Mouse (Mus musculus) neural tube, embryonic 15.5 days (tissue): ENCODE measurements around the gene Grip1. TPM values are rescaled to one million over a fixed set of nuclear protein-coding genes. Genes with fewer than 3 reads are reported as not detected.

Experiments
- ATAC-seq: fragments of 200-750 bp; cut with Nextera tagmentation; 2 replicates; pipeline ENCODE4 v1.8.0; 2017; ENCODE audit warnings: mild to moderate bottlenecking, moderate TSS enrichment, moderate library complexity; ENCODE audit not compliant: low FRiP score
- H3K27ac ChIP-seq: fragments of 300-500 bp; sonication (generic); replicated peaks from 2 replicates; pipeline ENCODE4 v1.5.1; 2015; ENCODE audit warnings: mild to moderate bottlenecking, inconsistent platforms
- H3K27me3 ChIP-seq: fragments of 300-500 bp; sonication (generic); replicated peaks from 2 replicates; pipeline ENCODE4 v1.6.1; 2015; ENCODE audit warnings: inconsistent platforms
- H3K36me3 ChIP-seq: fragments of 300-500 bp; sonication (generic); 2 replicates; pipeline ENCODE4 v1.6.1; 2015; ENCODE audit warnings: inconsistent platforms
- H3K4me1 ChIP-seq: fragments of 300-500 bp; sonication (generic); 2 replicates; pipeline ENCODE4 v1.6.1; 2015; ENCODE audit warnings: inconsistent platforms
- H3K4me2 ChIP-seq: fragments of 300-500 bp; sonication (generic); 2 replicates; pipeline ENCODE4 v1.6.1; 2015; ENCODE audit warnings: inconsistent platforms, mild to moderate bottlenecking, moderate library complexity
- H3K4me3 ChIP-seq: fragments of 300-500 bp; sonication (generic); replicated peaks from 2 replicates; pipeline ENCODE4 v1.5.1; 2015; ENCODE audit warnings: mild to moderate bottlenecking, inconsistent platforms
- H3K9ac ChIP-seq: fragments of 300-500 bp; sonication (generic); replicated peaks from 2 replicates; pipeline ENCODE4 v1.6.1; 2015; ENCODE audit warnings: mild to moderate bottlenecking, inconsistent platforms
- H3K9me3 ChIP-seq: fragments of 300-500 bp; sonication (generic); replicated peaks from 2 replicates; pipeline ENCODE4 v1.6.1; 2016; ENCODE audit warnings: inconsistent platforms
- WGBS: fragments of 180-500 bp; shearing (Covaris S2); methylation state at CpG from one replicate; pipeline ENCODE4 v1.1.7; 2015; ENCODE audit warnings: mixed read lengths; 5-methylcytosine and 5-hydroxymethylcytosine counted together
- polyA plus RNA-seq: library from polyadenylated mRNA; unstranded; fragments of >200 nt; fragmentation: Nextera tagmentation; extraction: Ambion mirVana; gene quantifications from 2 replicates; pipeline ENCODE4 v1.2.1, GENCODE M21; 2015

Gene Grip1
- 18.3 and 21.7 TPM in 2 replicates for polyA plus RNA-seq

DNA sequence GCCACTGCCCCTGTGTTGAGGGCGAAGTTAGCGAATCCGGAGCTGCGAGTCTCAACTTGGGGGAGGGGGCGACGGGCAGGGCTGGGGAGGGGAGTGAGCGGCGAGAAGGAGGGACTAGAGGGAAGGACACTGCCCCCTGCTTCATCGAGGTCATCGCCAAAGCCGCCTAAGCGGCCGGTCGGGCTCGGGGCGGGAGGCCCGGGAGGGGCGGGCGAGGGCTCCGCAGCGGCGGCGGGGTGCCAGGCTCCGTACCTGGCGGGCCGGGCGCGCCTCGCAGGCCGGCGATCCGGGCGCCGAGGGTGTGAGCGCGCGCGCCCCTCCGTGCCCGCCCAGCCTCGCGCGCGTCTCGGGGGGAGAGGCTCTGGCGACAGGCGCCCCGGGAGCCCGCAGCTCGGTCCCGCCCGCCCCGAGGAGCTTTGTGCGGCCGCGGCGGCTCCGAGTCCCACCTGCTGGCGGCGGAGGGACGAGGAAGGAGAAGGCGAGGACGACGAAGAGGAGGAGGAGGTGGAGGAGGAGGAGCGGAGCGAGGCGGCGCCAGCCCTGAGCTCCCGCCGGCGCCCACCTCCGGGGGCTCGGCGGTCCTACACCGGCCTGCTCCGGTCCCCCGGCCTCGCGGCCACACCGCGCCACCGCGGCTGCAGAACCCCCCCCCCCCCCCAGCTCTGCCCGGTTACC, at the start of gene Grip1:
Gene Grip1, plus strand, starts transcription at position 400 of the 675 bp plus-strand sequence.
- peak within 1 kb of the TSS; percentile 77 for H3K4me3 ChIP-seq
- no peaks in the 10 kb centered on the region for H3K27me3 ChIP-seq
- H3K27ac ChIP-seq = peak within 1 kb of the TSS; percentile 81
- H3K36me3 ChIP-seq = no peaks in the 10 kb centered on the region
- H3K4me1 ChIP-seq = peaks cover 25% of the 10 kb centered on the region
- peak; percentile 90 for ATAC-seq
- under 1% methylated on average over 47 of the region's 84 CpGs for WGBS
- no peaks in the 10 kb centered on the region for H3K9me3 ChIP-seq
- peak within 1 kb of the TSS; percentile 84 for H3K4me2 ChIP-seq
- H3K9ac ChIP-seq = peak within 1 kb of the TSS; percentile 80

DNA sequence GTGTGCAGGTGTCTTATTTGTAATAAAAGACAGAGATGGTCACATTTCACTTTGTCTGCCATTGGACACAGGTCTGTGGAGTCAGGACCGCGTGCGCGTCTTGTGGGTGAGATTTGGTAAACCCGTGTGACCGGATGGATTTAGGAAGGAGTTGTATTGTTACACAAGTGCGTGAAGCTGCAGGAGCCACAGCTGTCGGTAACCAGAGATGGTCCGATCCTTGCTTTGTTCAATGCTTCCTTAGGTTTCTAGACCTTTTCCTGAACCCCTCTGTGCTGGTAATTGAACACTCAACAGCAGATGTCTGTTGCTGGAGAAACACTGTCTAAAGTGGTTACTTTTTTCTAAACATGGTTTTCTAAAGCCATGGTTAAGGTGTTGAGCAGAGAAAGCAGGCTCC, 48.5 kb upstream of the Grip1 start:
- Histone ChIP-seq H3K9me3 (no peaks in the 10 kb centered on the region), H3K4me2 (no peak overlapping the region), H3K36me3 (no peaks in the 10 kb centered on the region), H3K9ac (no peak overlapping the region), H3K4me3 (no peak overlapping the region), H3K27me3 (no peaks in the 10 kb centered on the region), H3K27ac (no peak overlapping the region), H3K4me1 (0 out of 2 replicates have a peak, but pooled peaks cover 4% of the 10 kb centered on the region)
- no peak for ATAC-seq
- WGBS = 97% methylated on average over 9 of the region's 9 CpGs

- Histone ChIP-seq H3K27ac (no peak overlapping the region), H3K4me2 (no peak overlapping the region), H3K36me3 (no peaks in the 10 kb centered on the region), H3K9ac (no peak overlapping the region), H3K27me3 (no peaks in the 10 kb centered on the region), H3K4me3 (no peak overlapping the region), H3K9me3 (no peaks in the 10 kb centered on the region), H3K4me1 (0 out of 2 replicates have a peak, but pooled peaks cover 4% of the 10 kb centered on the region)
- 82% methylated on average over 1 of the region's 1 CpGs for WGBS
- ATAC-seq = no peak
Observed at GRCm38 (mm10) chr10:119405612-119406011, 48.0 kb upstream of the Grip1 start.

- H3K27ac ChIP-seq = no peak overlapping the region
- H3K4me3 ChIP-seq = no peak overlapping the region
- H3K9me3 ChIP-seq = no peaks in the 10 kb centered on the region
- WGBS = 14% methylated on average over 6 of the region's 6 CpGs
- 0 out of 2 replicates have a peak, but pooled peaks cover 4% of the 10 kb centered on the region for H3K4me1 ChIP-seq
- H3K4me2 ChIP-seq = peak overlapping the region; percentile 11; the same call in 1 of the 2 replicates
- no peaks in the 10 kb centered on the region for H3K27me3 ChIP-seq
- H3K9ac ChIP-seq = no peak overlapping the region
- no peak for ATAC-seq
- H3K36me3 ChIP-seq = no peaks in the 10 kb centered on the region
Observed at GRCm38 (mm10) chr10:119408327-119408726, 45.3 kb upstream of the Grip1 start.

- 98% methylated on average over 11 of the region's 11 CpGs for WGBS
- Histone ChIP-seq H3K4me1 (0 out of 2 replicates have a peak, but pooled peaks cover 3% of the 10 kb centered on the region), H3K9ac (no peak overlapping the region), H3K27ac (no peak overlapping the region), H3K4me3 (no peak overlapping the region), H3K36me3 (no peaks in the 10 kb centered on the region), H3K27me3 (no peaks in the 10 kb centered on the region), H3K9me3 (no peaks in the 10 kb centered on the region), H3K4me2 (no peak overlapping the region)
- no peak for ATAC-seq
Observed at GRCm38 (mm10) chr10:119413238-119413637, 40.4 kb upstream of the Grip1 start.

DNA sequence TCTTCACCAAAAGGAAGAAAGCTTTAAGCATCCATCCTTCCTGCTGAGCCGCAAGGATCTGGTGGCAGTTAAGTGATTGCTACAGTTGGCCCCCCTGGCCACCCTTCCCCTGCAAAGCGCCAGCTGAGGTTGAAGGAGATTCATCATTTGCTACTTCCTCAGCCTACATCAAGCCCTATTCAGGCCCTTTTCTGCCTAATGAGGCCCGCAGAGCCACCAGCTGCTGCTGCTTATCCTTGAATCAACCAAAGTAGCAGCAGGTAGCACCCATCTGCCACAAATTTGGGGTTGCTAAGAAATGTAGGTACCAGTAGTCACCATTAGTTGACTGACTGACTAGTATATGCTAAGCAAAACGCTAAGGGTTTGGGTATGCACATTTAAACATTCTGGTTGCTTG, 38.5 kb upstream of the Grip1 start:
- no peak overlapping the region for H3K27ac ChIP-seq
- no peaks in the 10 kb centered on the region for H3K36me3 ChIP-seq
- no peak overlapping the region for H3K9ac ChIP-seq
- ATAC-seq = no peak
- no peak overlapping the region for H3K4me2 ChIP-seq
- no peaks in the 10 kb centered on the region for H3K27me3 ChIP-seq
- H3K9me3 ChIP-seq = no peaks in the 10 kb centered on the region
- H3K4me3 ChIP-seq = no peak overlapping the region
- no peaks in the 10 kb centered on the region for H3K4me1 ChIP-seq
- WGBS = 73% methylated on average over 4 of the region's 4 CpGs

GRCm38 (mm10) chr10:119421418-119421817, 32.2 kb upstream of the Grip1 start:
- Histone ChIP-seq H3K9me3 (no peaks in the 10 kb centered on the region), H3K4me1 (no peaks in the 10 kb centered on the region), H3K9ac (no peak overlapping the region), H3K36me3 (no peaks in the 10 kb centered on the region), H3K4me2 (no peak overlapping the region), H3K4me3 (no peak overlapping the region), H3K27ac (no peak overlapping the region), H3K27me3 (no peaks in the 10 kb centered on the region)
- 82% methylated on average over 6 of the region's 6 CpGs for WGBS
- ATAC-seq = no peak

GRCm38 (mm10) chr10:119423821-119424534, 29.7 kb upstream of the Grip1 start:
- Histone ChIP-seq H3K27me3 (no peaks in the 10 kb centered on the region), H3K4me3 (no peak overlapping the region), H3K9me3 (no peaks in the 10 kb centered on the region), H3K36me3 (no peaks in the 10 kb centered on the region), H3K4me1 (no peaks in the 10 kb centered on the region), H3K9ac (no peak overlapping the region), H3K27ac (no peak overlapping the region), H3K4me2 (no peak overlapping the region)
- no peak for ATAC-seq
- WGBS = 77% methylated on average over 11 of the region's 11 CpGs

GRCm38 (mm10) chr10:119427653-119428052, 26.0 kb upstream of the Grip1 start:
- Histone ChIP-seq H3K4me3 (no peak overlapping the region), H3K27me3 (no peaks in the 10 kb centered on the region), H3K27ac (no peak overlapping the region), H3K4me2 (no peak overlapping the region), H3K9me3 (no peaks in the 10 kb centered on the region), H3K9ac (no peak overlapping the region), H3K4me1 (no peaks in the 10 kb centered on the region), H3K36me3 (no peaks in the 10 kb centered on the region)
- no peak for ATAC-seq
- WGBS = 94% methylated on average over 7 of the region's 7 CpGs

- H3K4me3 ChIP-seq = no peak overlapping the region
- H3K9me3 ChIP-seq = no peaks in the 10 kb centered on the region
- no peak overlapping the region for H3K27ac ChIP-seq
- 73% methylated on average over 7 of the region's 7 CpGs for WGBS
- H3K9ac ChIP-seq = no peak overlapping the region
- no peak for ATAC-seq
- no peaks in the 10 kb centered on the region for H3K4me1 ChIP-seq
- H3K27me3 ChIP-seq = no peaks in the 10 kb centered on the region
- H3K36me3 ChIP-seq = no peaks in the 10 kb centered on the region
- H3K4me2 ChIP-seq = no peak overlapping the region
Observed at GRCm38 (mm10) chr10:119428106-119428505, 25.5 kb upstream of the Grip1 start.

- no peak overlapping the region for H3K4me2 ChIP-seq
- no peak for ATAC-seq
- H3K27me3 ChIP-seq = no peaks in the 10 kb centered on the region
- no peaks in the 10 kb centered on the region for H3K36me3 ChIP-seq
- H3K4me3 ChIP-seq = no peak overlapping the region
- H3K27ac ChIP-seq = no peak overlapping the region
- H3K4me1 ChIP-seq = no peaks in the 10 kb centered on the region
- no peak overlapping the region for H3K9ac ChIP-seq
- WGBS = 88% methylated on average over 7 of the region's 7 CpGs
- no peaks in the 10 kb centered on the region for H3K9me3 ChIP-seq
Observed at GRCm38 (mm10) chr10:119430240-119430639, 23.4 kb upstream of the Grip1 start.

DNA sequence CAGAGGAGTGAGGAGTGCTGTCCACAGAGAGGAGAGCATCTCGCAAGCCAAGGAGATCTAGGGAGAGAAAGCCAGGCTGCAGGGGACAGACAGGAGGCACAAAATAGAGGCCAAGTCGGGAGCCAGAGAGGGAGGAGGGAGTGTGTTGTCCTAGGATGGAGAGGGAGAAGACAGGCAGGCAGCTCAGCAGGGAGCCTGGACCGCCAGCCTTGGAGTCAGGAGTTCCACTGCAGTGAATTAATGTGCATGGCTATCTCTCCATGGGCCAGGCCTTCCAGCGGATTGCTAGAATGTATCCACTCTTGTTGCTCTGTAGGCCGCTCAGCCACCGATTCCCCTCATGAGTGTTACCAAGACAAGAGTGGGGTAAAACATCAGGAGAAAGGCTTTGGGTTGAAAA, 21.8 kb upstream of the Grip1 start:
- Histone ChIP-seq H3K9me3 (no peaks in the 10 kb centered on the region), H3K27ac (no peak overlapping the region), H3K36me3 (no peaks in the 10 kb centered on the region), H3K4me3 (no peak overlapping the region), H3K9ac (no peak overlapping the region), H3K4me2 (no peak overlapping the region), H3K27me3 (no peaks in the 10 kb centered on the region), H3K4me1 (no peaks in the 10 kb centered on the region)
- 62% methylated on average over 6 of the region's 6 CpGs for WGBS
- ATAC-seq = no peak
